Mouse (Mus musculus) Muller cell, postnatal 12 days (primary cell): ENCODE data around the gene Kat6b.
A peak's percentile ranks its signal among the peaks of the same experiment; 100 is the strongest.
"Not testable (repeated sequence)": the region's sequence is repeated elsewhere in the genome, so short reads cannot be mapped to it uniquely, and the experiment has no call there.

Experiments used
- DNase-seq: peaks from one replicate; pipeline ENCODE4 v3.0.0-alpha.2; 2015; ENCODE audit errors: inconsistent ontology term

Gene Kat6b

GRCm38 (mm10) chr14:21484693-21485092 lies 3.5 kb downstream of the Kat6b start:
- DNase-seq = no peak

GRCm38 (mm10) chr14:21485961-21486520 lies 4.8 kb downstream of the Kat6b start:
- DNase-seq = no peak

GRCm38 (mm10) chr14:21487135-21487534 lies 5.9 kb downstream of the Kat6b start:
- not testable (repeated sequence) for DNase-seq

GRCm38 (mm10) chr14:21488426-21489115 lies 7.3 kb downstream of the Kat6b start:
- DNase-seq = not testable (repeated sequence)

GRCm38 (mm10) chr14:21489116-21489485 lies 7.9 kb downstream of the Kat6b start:
- no peak for DNase-seq

- DNase-seq = no peak
Observed at GRCm38 (mm10) chr14:21490141-21490540, 8.9 kb downstream of the Kat6b start.

- peak; percentile 37 for DNase-seq
Observed at GRCm38 (mm10) chr14:21498361-21498996, 17.2 kb downstream of the Kat6b start.

GRCm38 (mm10) chr14:21499011-21499581 lies 17.9 kb downstream of the Kat6b start:
- DNase-seq = peak; percentile 67

GRCm38 (mm10) chr14:21499631-21500153 lies 18.5 kb downstream of the Kat6b start:
- peak; percentile 78 for DNase-seq

- DNase-seq = peak; percentile 100
Observed at GRCm38 (mm10) chr14:21500154-21501047, 19.2 kb downstream of the Kat6b start.

- peak; percentile 98 for DNase-seq
Observed at GRCm38 (mm10) chr14:21501048-21501657, 19.9 kb downstream of the Kat6b start.

- no peak for DNase-seq
Observed at GRCm38 (mm10) chr14:21505036-21505435, 23.8 kb downstream of the Kat6b start.

GRCm38 (mm10) chr14:21507046-21507445 lies 25.8 kb downstream of the Kat6b start:
- DNase-seq = no peak

- no peak for DNase-seq
Observed at GRCm38 (mm10) chr14:21509111-21509905, 28.1 kb downstream of the Kat6b start.

GRCm38 (mm10) chr14:21511438-21511837 lies 30.2 kb downstream of the Kat6b start:
- no peak for DNase-seq

- DNase-seq = no peak
Observed at GRCm38 (mm10) chr14:21515505-21515904, 34.3 kb downstream of the Kat6b start.

GRCm38 (mm10) chr14:21519307-21519706 lies 38.1 kb downstream of the Kat6b start:
- no peak for DNase-seq

- DNase-seq = peak; percentile 39
Observed at GRCm38 (mm10) chr14:21520496-21520895, 39.3 kb downstream of the Kat6b start.

GRCm38 (mm10) chr14:21521496-21521895 lies 40.3 kb downstream of the Kat6b start:
- DNase-seq = not testable (repeated sequence)

- peak; percentile 51 for DNase-seq
Observed at GRCm38 (mm10) chr14:21522312-21522978, 41.2 kb downstream of the Kat6b start.
